Comparison of ENCODE assay signal across 15 mouse cellular contexts in genomic region chr12:86821183-86821582, GRCm38 (mm10).
DNase-seq lines count a peak whose midpoint lies in the region; ATAC-seq and TF ChIP-seq lines count a peak whose summit lies in the region.
"Had no signal": no experiment of that assay in that cellular context is flagged by ENCODE, and none has a peak within 500 bp of the region (broad histone marks: within the 10 kb centered on the region; RNA-seq: fewer than 3 reads in every experiment).

No protein-coding gene starts in this region.

- intact Hi-C loops in heart, adult 2 months (cut with DNase I), result no loop called here

- H3K79me2 ChIP-seq in heart, adult 2 months (replicated peaks; ENCODE audit: control insufficient read depth, insufficient read depth, low read length), result no peaks in the 10 kb centered on the region

- peak; percentile 57 for DNase-seq in ES-CJ7 (ENCODE audit: low read depth, low spot score)
- no peak for DNase-seq in midbrain, embryonic 14.5 days
- no peak for DNase-seq in heart, adult 2 months
- DNase-seq in lung, postnatal 4 days, result no peak
- DNase-seq: adrenal gland, postnatal 14 days; heart, adult 11 months; heart, postnatal 14 days; kidney, adult 18-20 months; retina, postnatal 1 day had no signal

- no peak for ATAC-seq in embryonic facial prominence, embryonic 13.5 days (ENCODE audit: insufficient number of reproducible peaks, insufficient read depth, low FRiP score, low TSS enrichment, low read depth)
- no peak for ATAC-seq in hindbrain, embryonic 13.5 days (ENCODE audit: low FRiP score)
- ATAC-seq in midbrain, embryonic 14.5 days (ENCODE audit: low FRiP score, low TSS enrichment), result no peak
- ATAC-seq in kidney, embryonic 16.5 days (ENCODE audit: low FRiP score, low TSS enrichment), result no peak

- H3K9me3 ChIP-seq in embryonic facial prominence, embryonic 13.5 days, result no peaks in the 10 kb centered on the region
- H3K9me3 ChIP-seq in hindbrain, embryonic 13.5 days, result no peaks in the 10 kb centered on the region
- no peaks in the 10 kb centered on the region for H3K9me3 ChIP-seq in midbrain, embryonic 14.5 days (ENCODE audit: control insufficient read depth, low read length)
- no peaks in the 10 kb centered on the region for H3K9me3 ChIP-seq in kidney, embryonic 16.5 days (ENCODE audit: low read length)

- H3K9ac ChIP-seq in embryonic facial prominence, embryonic 13.5 days, result no peak overlapping the region
- H3K9ac ChIP-seq in hindbrain, embryonic 13.5 days, result no peak overlapping the region
- H3K9ac ChIP-seq in midbrain, embryonic 14.5 days (replicated peaks; ENCODE audit: low read length), result no peak overlapping the region; the same call in 1 of the 2 replicates
- no peak overlapping the region for H3K9ac ChIP-seq in kidney, embryonic 16.5 days (replicated peaks; ENCODE audit: low read length)
- no peak overlapping the region for H3K9ac ChIP-seq in heart, adult 2 months (ENCODE audit: low read depth, low read length)
- H3K9ac ChIP-seq: liver, embryonic 14.5 days had no signal

- WGBS in embryonic facial prominence, embryonic 13.5 days, result 66% methylated on average over 6 of the region's 6 CpGs
- WGBS in hindbrain, embryonic 13.5 days, result 45% methylated on average over 6 of the region's 6 CpGs
- 28% methylated on average over 6 of the region's 6 CpGs for WGBS in midbrain, embryonic 14.5 days
- WGBS in kidney, embryonic 16.5 days, result 86% methylated on average over 6 of the region's 6 CpGs
- WGBS in heart, adult 2 months, result 88% methylated on average over 6 of the region's 6 CpGs

- no peaks in the 10 kb centered on the region for H3K27me3 ChIP-seq in embryonic facial prominence, embryonic 13.5 days
- H3K27me3 ChIP-seq in hindbrain, embryonic 13.5 days, result no peaks in the 10 kb centered on the region
- H3K27me3 ChIP-seq in midbrain, embryonic 14.5 days (ENCODE audit: control insufficient read depth, insufficient read depth, low read length), result no peaks in the 10 kb centered on the region
- no peaks in the 10 kb centered on the region for H3K27me3 ChIP-seq in kidney, embryonic 16.5 days (ENCODE audit: insufficient read depth, low read length)
- H3K27me3 ChIP-seq in heart, adult 2 months (ENCODE audit: control insufficient read depth, insufficient read depth, low read length), result no peaks in the 10 kb centered on the region

- no peak for TF ChIP-seq POLR2A in heart, adult 2 months (IDR thresholded peaks at IDR 0.05; ENCODE audit: insufficient read depth, low read depth, low read length)

- H3K4me3 ChIP-seq in embryonic facial prominence, embryonic 13.5 days, result no peak overlapping the region
- H3K4me3 ChIP-seq in hindbrain, embryonic 13.5 days, result no peak overlapping the region
- no peak overlapping the region for H3K4me3 ChIP-seq in midbrain, embryonic 14.5 days (replicated peaks; ENCODE audit: low read depth, low read length)
- no peak overlapping the region for H3K4me3 ChIP-seq in kidney, embryonic 16.5 days (ENCODE audit: low read length)
- no peak overlapping the region for H3K4me3 ChIP-seq in heart, adult 2 months
- H3K4me3 ChIP-seq: layer of hippocampus, adult 2 months had no signal

- H3K27ac ChIP-seq in embryonic facial prominence, embryonic 13.5 days, result peak overlapping the region; percentile 72; the same call in 1 of the 2 replicates
- peak overlapping the region; percentile 81 for H3K27ac ChIP-seq in hindbrain, embryonic 13.5 days
- peak overlapping the region; percentile 98 for H3K27ac ChIP-seq in midbrain, embryonic 14.5 days (replicated peaks; ENCODE audit: low read depth, low read length)
- H3K27ac ChIP-seq in kidney, embryonic 16.5 days (ENCODE audit: low read length), result no peak overlapping the region
- no peak overlapping the region for H3K27ac ChIP-seq in heart, adult 2 months
- H3K27ac ChIP-seq: layer of hippocampus, adult 2 months; liver, embryonic 14.5 days; macrophage had no signal

- H3K4me2 ChIP-seq in embryonic facial prominence, embryonic 13.5 days, result no peak overlapping the region
- H3K4me2 ChIP-seq in hindbrain, embryonic 13.5 days, result no peak overlapping the region
- no peak overlapping the region for H3K4me2 ChIP-seq in midbrain, embryonic 14.5 days (ENCODE audit: low read length)
- no peak overlapping the region for H3K4me2 ChIP-seq in kidney, embryonic 16.5 days (replicated peaks; ENCODE audit: low read depth, low read length)

- no peak for TF ChIP-seq CTCF in heart, adult 2 months (IDR thresholded peaks at IDR 0.05)

- peaks cover 73% of the 10 kb centered on the region for H3K4me1 ChIP-seq in embryonic facial prominence, embryonic 13.5 days
- peaks cover 81% of the 10 kb centered on the region for H3K4me1 ChIP-seq in hindbrain, embryonic 13.5 days (replicated peaks)
- peaks cover 75% of the 10 kb centered on the region for H3K4me1 ChIP-seq in midbrain, embryonic 14.5 days (ENCODE audit: control insufficient read depth, insufficient read depth, low read length)
- peaks cover 58% of the 10 kb centered on the region for H3K4me1 ChIP-seq in kidney, embryonic 16.5 days (ENCODE audit: insufficient read depth, low read length)
- peaks cover 31% of the 10 kb centered on the region for H3K4me1 ChIP-seq in heart, adult 2 months (ENCODE audit: control insufficient read depth, insufficient read depth, low read length)

- no peak for TF ChIP-seq EP300 in heart, adult 2 months (IDR thresholded peaks at IDR 0.05; ENCODE audit: insufficient read depth, low read depth, low read length)

- no peaks in the 10 kb centered on the region for H3K36me3 ChIP-seq in embryonic facial prominence, embryonic 13.5 days
- no peaks in the 10 kb centered on the region for H3K36me3 ChIP-seq in hindbrain, embryonic 13.5 days
- no peaks in the 10 kb centered on the region for H3K36me3 ChIP-seq in midbrain, embryonic 14.5 days (ENCODE audit: control insufficient read depth, insufficient read depth, low read length)
- no peaks in the 10 kb centered on the region for H3K36me3 ChIP-seq in kidney, embryonic 16.5 days (ENCODE audit: insufficient read depth, low read length)
- H3K36me3 ChIP-seq in heart, adult 2 months (ENCODE audit: control insufficient read depth, insufficient read depth, low read length), result peaks cover 7% of the 10 kb centered on the region

Comparison
In these comparisons a context has a peak if more than half of its experiments do, and no peak if none do; other contexts are left out.
1. H3K27ac ChIP-seq: peak in embryonic facial prominence, embryonic 13.5 days (single experiment), hindbrain, embryonic 13.5 days (single experiment) and midbrain, embryonic 14.5 days (single experiment); none in kidney, embryonic 16.5 days (single experiment) and heart, adult 2 months (single experiment).